Comparison of ENCODE assay signal across 14 mouse cellular contexts in genomic region chr14:100156639-100157038, GRCm38 (mm10).
"Had no signal": no experiment of that assay in that cellular context is flagged by ENCODE, and none has a peak within 500 bp of the region (broad histone marks: within the 10 kb centered on the region; RNA-seq: fewer than 3 reads in every experiment).

No protein-coding gene starts in this region.

- H3K9me3 ChIP-seq: limb, embryonic 15.5 days; liver, embryonic 12.5 days; midbrain, embryonic 13.5 days; stomach, embryonic 15.5 days had no signal

- H3K36me3 ChIP-seq: limb, embryonic 15.5 days; liver, embryonic 12.5 days; midbrain, embryonic 13.5 days; stomach, embryonic 15.5 days had no signal

- H3K4me1 ChIP-seq: liver, embryonic 12.5 days; megakaryocyte, embryonic 14.5 days; stomach, embryonic 15.5 days had no signal

- H3K9ac ChIP-seq: limb, embryonic 15.5 days; liver, embryonic 12.5 days; lung, embryonic 14.5 days; midbrain, embryonic 13.5 days; stomach, embryonic 15.5 days had no signal

- H3K27ac ChIP-seq: kidney, postnatal 0 days; limb, embryonic 15.5 days; liver, embryonic 12.5 days; macrophage; midbrain, embryonic 13.5 days; stomach, embryonic 15.5 days had no signal

- H3K4me2 ChIP-seq: limb, embryonic 15.5 days; liver, embryonic 12.5 days; lung, embryonic 14.5 days; midbrain, embryonic 13.5 days; stomach, embryonic 15.5 days had no signal

- DNase-seq: kidney, adult 8-10 months; kidney, postnatal 36 days; lung, embryonic 14.5 days; lung, postnatal 10 days; right cerebral cortex, postnatal 14 days; thymus, adult 2 months; thymus, postnatal 25 days had no signal

- H3K4me3 ChIP-seq: limb, embryonic 15.5 days; liver, embryonic 12.5 days; megakaryocyte, embryonic 14.5 days; midbrain, embryonic 13.5 days; stomach, embryonic 15.5 days had no signal

- H3K27me3 ChIP-seq: limb, embryonic 15.5 days; liver, embryonic 12.5 days; megakaryocyte, embryonic 14.5 days; midbrain, embryonic 13.5 days; stomach, embryonic 15.5 days had no signal

- ATAC-seq: liver, embryonic 12.5 days; midbrain, embryonic 13.5 days had no signal
